Mouse (Mus musculus) cerebellum, postnatal 14 days (tissue): ENCODE data around the gene Pdgfd.
A peak's percentile ranks its signal among the peaks of the same experiment; 100 is the strongest.
"Not testable (repeated sequence)": the region's sequence is repeated elsewhere in the genome, so short reads cannot be mapped to it uniquely, and the experiment has no call there.

ENCODE experiments used
- DNase-seq, 2 experiments: peaks; one replicate each; pipeline ENCODE4 v3.0.0; 2021; ENCODE audit warnings: mixed read lengths in 2 of 2

The Pdgfd gene

DNA sequence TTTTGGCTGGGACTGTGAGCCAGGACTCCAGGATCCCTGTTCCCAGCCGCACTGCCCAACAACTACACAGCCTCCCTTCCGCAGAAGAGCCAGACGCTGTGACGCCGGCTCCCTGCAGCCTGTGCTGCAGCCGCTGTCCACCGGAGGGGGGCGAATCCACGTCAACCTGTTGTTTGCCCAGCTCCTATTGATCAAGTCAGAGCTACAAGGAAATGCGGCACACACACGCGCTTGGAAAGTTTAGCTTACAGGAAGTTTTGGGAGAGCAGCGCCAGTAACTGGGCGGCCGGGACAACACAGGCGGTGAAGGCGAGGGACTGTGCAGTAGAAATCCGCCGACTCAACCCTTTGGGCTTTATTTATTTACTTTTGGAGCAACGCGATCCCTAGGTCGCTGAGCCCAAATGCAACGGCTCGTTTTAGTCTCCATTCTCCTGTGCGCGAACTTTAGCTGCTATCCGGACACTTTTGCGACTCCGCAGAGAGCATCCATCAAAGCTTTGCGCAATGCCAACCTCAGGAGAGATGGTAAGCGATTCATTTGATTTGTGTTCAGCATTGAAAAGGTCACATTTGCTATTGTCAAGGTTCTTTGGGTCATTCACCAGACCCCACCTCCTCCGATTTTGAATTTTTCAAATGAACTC is at the start of gene Pdgfd:
Gene Pdgfd, plus strand, starts transcription at position 194 of the 647 bp plus-strand sequence.
- DNase-seq: peak; percentile 23 to 27

DNA sequence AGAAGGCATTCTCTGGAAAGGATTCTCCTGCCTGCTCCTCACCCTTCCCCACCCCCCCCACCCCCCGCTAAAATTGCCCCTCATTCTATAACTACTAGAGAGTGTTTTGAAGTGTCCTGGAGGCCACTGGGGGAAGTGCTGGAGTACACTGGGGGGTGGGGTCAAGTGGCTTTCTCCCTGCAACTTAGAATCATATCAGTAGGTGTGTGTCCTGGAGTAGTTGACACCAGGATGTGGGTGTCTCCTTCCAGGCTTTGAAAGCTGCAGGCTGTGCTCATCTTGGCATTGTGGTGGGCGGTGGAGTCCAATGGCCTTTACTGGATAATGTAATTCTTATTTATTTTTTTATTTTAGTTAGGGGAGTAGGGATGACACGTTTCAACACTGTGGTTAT is 651 bp downstream of the Pdgfd start:
- no peak for DNase-seq

GRCm38 (mm10) chr9:6170962-6171361 is 2.6 kb downstream of the Pdgfd start:
- DNase-seq: no peak

GRCm38 (mm10) chr9:6173276-6173675 is 4.9 kb downstream of the Pdgfd start:
- no peak for DNase-seq

GRCm38 (mm10) chr9:6175731-6176130 is 7.3 kb downstream of the Pdgfd start:
- no peak for DNase-seq

DNA sequence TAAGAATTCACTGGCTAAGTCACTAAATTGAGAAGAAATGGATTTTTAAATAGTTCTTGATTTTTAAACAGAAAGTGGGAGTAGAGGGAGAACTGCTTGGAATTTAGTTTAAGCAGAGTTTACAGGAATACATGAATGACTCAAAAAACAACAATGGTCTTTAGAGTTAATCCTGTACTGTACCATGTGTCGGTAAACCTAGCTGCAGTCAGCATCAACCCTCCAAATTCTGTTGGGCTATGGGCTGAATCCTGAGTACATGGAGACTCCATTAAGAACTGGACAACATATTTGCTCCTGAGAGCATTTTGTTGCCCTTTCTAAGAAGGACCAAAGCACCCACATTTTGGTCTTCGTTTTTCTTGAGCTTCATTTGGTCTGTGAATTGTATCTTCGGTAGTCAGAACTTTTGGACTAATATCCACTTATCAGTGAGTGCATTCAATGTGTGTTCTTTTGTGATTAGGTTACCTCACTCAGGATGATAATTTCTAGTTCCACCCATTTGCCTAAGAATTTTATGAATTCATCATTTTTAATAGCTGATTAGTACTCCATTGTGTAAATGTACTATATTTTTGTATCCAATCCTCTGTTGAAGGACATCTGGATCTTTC is 14.0 kb downstream of the Pdgfd start:
- no peak for DNase-seq

- no peak for DNase-seq
Observed at GRCm38 (mm10) chr9:6187955-6188354, 19.6 kb downstream of the Pdgfd start.

DNA sequence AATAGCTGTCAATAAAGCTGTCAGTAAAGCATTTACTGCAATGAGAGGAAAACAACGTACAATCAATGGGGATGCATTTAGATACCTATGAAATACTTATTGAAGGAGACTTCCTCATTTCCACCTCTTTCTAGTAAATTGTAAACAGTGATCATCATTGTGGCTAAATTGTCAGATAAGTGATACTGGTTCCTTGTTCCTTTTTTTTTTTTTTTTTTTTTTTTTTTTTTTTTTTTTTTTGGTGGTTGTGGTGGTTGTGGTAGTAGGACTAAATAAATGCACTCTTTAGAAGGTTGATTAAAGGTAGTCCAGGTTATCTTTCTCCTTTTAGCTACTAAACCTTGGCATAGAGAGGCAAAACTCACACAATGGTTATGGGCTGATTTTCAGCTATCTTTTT is 25.0 kb downstream of the Pdgfd start:
- DNase-seq: no peak

DNA sequence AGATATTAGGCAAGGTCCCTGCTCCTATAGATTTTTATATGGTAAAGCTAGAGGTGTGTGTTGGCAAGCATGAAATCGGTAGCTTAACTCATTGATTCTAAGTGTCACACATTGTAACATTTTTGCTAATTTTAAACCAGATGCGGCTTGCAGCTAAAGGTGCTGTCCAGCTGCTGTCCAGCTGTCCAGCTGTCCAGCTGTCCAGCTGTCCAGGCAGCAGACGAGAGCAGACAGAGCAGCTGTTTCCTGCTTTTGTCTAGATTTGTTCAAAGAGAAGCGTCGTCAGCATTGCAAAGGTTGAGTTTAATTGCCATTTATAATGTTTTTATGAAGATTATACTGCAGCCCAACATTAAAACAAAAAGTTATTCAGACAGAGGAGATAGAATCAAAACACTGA is 44.5 kb downstream of the Pdgfd start:
- DNase-seq: no peak

DNA sequence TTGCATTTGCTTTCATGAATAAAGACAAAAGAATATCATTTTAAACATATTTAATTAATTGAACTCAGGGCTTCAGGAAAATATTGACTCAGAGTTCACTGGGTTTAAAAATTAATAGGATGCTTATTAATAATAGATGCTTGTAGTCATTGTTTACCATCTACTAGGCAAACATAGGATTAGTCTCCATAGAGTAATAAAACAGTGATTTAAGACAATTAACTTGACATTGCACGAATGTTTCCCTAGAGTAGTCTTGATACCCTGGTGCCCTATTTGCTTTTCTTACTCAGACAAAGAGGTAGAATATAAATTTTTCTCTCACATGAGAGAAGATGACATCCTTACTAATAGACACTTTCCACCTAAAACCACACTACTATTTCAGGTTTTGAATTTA is 49.1 kb downstream of the Pdgfd start:
- no peak for DNase-seq

- DNase-seq: not testable (repeated sequence)
Observed at GRCm38 (mm10) chr9:6235982-6236381, 67.6 kb downstream of the Pdgfd start.

- DNase-seq: peak in 1 of 2 experiments; percentile 2
Observed at GRCm38 (mm10) chr9:6250320-6250719, 81.9 kb downstream of the Pdgfd start.

GRCm38 (mm10) chr9:6251990-6252389 is 83.6 kb downstream of the Pdgfd start:
- DNase-seq: no peak

DNA sequence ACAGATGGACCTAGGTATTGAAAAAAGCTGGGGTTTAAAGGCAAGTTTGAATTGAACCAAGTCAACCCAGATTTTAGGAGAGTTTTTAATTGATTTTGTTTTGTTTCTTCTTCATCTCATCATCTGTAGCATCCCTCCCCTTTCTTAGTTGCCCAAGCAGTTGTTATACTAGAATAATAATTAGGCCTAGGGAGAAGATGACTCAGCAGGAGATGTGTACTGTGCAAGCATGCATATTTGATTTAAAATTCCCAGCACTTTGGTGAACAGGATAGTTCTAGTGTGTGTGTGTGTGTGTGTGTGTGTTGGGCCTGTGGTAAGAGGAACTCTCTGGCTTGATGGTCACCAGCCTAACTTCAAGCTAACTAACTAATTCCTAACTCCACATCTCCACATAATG is 88.7 kb downstream of the Pdgfd start:
- no peak for DNase-seq

- DNase-seq: no peak
Observed at GRCm38 (mm10) chr9:6264820-6265219, 96.4 kb downstream of the Pdgfd start.

- DNase-seq: no peak
Observed at GRCm38 (mm10) chr9:6269796-6270280, 101.5 kb downstream of the Pdgfd start, which contains the start of gene Ddi1. Gene Ddi1, minus strand, starts transcription at chr9:6269846.

- DNase-seq: no peak
Observed at GRCm38 (mm10) chr9:6276395-6276794, 108.0 kb downstream of the Pdgfd start.

DNA sequence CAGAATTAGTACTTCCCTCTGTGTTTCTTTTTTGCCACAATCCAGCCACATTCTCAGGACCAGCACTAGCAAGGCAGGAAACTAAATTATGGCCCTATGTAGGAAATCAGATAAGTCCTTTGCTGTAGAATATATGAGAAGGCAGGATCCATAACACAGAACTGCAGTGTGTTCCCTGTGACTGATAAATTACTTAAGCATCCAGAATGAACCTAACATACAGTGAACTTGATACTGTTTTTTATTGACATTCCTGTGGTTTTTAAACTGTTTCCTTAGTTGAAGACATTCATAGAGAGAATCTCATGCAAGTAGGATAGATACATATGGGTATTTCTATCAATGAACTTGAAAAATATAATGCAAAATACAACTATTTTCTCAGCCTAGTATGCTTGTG is 109.1 kb downstream of the Pdgfd start:
- DNase-seq: no peak

DNA sequence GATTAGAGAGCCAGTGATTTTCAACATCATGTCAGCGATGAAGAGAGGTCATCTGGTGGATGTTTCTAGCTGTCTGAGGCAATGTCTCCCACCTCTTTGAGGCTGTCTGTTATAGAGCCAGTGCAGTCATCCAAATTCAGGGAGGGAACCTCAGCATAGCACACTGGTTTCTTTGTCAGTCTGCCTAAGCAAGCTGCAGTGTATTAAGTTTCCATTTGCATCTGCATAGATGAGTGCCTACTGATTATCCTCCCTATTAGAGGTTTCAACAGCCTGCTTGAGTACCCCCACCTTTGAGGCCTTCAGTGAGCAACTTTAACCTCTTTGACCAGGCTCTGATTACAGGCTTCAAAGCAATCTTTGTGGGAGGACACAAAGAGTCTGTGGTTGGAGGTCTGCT is 118.4 kb downstream of the Pdgfd start:
- DNase-seq: no peak

DNA sequence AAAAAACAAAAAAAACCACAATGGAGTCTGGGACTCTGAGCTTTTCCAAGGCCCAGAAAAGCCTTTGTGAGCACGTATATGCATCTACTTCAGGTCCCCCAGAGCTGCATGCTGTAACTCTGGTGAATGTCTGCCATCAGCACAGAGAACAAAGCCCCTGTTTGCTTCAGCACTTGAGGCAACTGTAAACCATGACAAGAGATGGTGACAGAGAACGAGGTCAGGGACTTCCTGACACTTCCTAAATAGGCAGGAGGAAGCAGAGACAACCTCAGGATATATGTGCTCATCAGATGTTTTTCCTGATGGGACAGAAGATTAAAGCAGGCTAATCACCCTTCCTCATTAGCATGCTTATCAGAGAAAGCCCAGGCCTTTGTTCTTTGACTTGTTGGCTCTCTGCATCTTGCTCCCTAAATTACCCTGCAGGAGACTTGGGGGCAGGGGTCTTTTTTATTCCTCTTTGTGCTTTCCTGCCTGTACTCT is 120.9 kb downstream of the Pdgfd start:
- DNase-seq: no peak

DNA sequence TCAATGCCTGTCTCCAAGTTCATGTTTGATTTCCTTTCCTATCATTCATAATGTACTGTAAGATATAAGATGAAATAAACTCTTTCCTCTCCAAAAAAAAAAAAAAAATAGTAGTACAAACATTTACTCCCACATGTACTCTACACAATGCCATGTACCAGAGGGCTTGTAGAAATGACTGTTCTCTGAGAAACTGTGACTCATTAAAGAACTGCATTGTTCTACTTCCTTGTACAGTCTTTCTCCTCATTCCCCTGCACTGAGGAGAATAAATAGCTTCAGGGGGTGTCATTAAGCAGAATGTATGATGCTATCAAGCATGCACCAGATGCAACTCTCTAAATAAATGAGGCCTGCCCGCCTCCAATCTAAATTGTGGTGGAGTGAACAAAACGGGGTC is 130.2 kb downstream of the Pdgfd start:
- DNase-seq: no peak

GRCm38 (mm10) chr9:6302050-6302449 is 133.7 kb downstream of the Pdgfd start:
- DNase-seq: no peak

DNA sequence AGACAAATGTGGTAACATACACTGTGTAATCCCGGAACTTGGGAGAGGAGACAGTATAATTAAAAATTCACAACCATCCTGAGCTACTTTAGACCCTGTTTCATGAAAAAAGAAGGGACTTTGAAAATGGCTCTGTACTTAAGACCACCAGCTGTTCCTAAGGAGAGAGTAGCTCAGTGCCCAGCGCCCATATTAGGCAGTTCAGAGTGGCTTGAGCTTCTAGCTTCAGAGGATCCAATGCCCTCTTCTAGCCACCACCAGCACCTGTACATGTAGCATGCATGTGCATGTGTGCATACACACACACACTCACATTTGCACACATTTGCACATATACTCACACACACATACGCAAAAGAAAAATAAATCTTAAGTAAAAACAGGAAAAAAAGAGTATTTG is 136.2 kb downstream of the Pdgfd start:
- no peak for DNase-seq

DNA sequence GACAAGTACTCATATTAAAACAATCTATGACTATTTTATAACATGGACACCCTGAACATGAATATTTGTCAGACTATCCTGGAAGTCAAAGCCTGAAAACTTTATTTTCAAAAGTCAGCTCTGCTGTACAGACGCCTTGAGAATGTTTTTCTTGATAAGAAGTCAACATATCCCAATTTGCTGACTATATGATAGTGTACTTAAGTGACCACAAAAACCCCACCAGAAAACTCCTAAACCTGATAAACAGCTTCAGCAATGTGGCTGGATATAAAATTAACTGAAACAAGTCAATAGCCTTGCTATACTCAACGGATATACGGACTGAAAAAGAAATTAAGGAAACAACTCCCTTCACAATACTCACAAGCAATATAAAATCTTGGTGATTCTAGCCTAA is 137.5 kb downstream of the Pdgfd start:
- DNase-seq: no peak

GRCm38 (mm10) chr9:6317114-6317513 is 148.7 kb downstream of the Pdgfd start:
- DNase-seq: no peak
